Mouse (Mus musculus): Measurements from ENCODE around the gene Gm19965.

Gm19965 gene

DNA sequence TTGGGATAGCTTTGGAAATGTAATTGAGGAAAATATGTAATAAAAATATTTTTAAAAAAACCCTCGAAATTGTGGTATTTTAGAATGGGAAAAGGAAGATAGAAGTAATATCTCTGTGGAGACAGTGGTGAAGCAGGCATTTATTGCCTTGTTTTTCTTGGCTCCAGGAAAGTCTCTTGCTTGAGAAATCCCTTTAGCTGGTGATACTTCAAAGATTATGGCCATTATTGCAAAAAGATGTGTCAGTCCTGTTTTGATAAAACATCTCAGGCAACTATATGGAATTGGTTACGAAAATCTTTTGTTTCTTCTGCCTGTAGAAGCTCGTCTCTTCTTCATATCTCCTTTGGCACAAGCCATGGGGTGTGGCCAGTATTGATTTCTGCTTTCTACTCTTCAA lies at the start of gene Gm19965:
TSS of gene Gm19965 (plus strand) at position 301 of the 400 bp plus-strand sequence.
- DNase-seq (ENCODE audit: low spot score in 2 of 2) = no peak

- DNase-seq (ENCODE audit: low spot score in 2 of 2) = no peak
These were observed 20.3 kb upstream of the Gm19965 start for GRCm38 (mm10) chr1:116782471-116782989.
